In the genomic region with DNA sequence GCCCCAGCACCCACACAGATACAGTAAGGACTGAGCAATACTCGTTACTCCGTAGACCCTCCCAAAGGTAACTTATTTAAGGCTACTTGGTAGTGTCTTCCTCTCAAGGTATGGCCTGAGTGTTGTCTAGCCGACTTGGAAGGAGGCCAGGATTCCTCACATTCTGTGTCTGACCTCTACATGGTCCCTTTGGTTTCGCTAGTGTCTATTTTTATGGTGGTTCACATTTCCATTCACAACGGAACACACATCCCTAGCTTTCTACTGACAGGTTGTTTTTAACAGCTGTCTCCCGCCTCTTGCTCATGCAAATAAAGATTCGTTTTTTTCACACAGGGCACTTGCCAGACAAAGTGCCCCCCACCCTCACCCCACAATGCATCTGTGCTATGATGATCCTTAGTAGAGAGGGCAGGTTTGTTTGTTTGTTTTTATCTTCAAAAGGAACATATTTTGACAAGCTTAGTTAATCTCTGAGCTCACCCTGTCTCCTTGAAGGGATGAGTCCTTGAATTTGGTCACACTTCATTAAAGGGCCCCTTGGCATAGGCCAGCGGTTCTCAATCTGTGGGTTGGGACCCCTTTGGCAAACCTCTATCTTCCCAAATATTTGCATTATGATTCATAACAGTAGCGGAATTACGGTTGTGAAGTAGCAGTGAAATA, we compare ENCODE assay signal across 12 mouse cellular contexts. TPM values are rescaled to one million over a fixed set of nuclear protein-coding genes. Genes with fewer than 3 reads are reported as not detected.
DNase-seq lines count a peak whose midpoint lies in the region; ATAC-seq and TF ChIP-seq lines count a peak whose summit lies in the region.
"Had no signal": no experiment of that assay in that cellular context is flagged by ENCODE, and none has a peak within 500 bp of the region (broad histone marks: within the 10 kb centered on the region; RNA-seq: fewer than 3 reads in every experiment).

No protein-coding gene starts in this region.

- H3K27me3 ChIP-seq in heart, embryonic 11.5 days (ENCODE audit: control insufficient read depth, insufficient read depth, low read length): no peaks in the 10 kb centered on the region
- H3K27me3 ChIP-seq in lung, postnatal 0 days (replicated peaks; ENCODE audit: insufficient read depth, low read length): no peaks in the 10 kb centered on the region
- H3K27me3 ChIP-seq: midbrain, embryonic 12.5 days had no signal

- H3K4me3 ChIP-seq in heart, embryonic 11.5 days (ENCODE audit: low read depth, low read length): no peak overlapping the region
- H3K4me3 ChIP-seq in lung, postnatal 0 days (ENCODE audit: low read depth, low read length): no peak overlapping the region
- H3K4me3 ChIP-seq: midbrain, embryonic 12.5 days had no signal

- H3K4me2 ChIP-seq in heart, embryonic 11.5 days: peak overlapping the region; percentile 29
- no peak overlapping the region for H3K4me2 ChIP-seq in lung, postnatal 0 days (replicated peaks; ENCODE audit: low read depth, low read length)
- H3K4me2 ChIP-seq: midbrain, embryonic 12.5 days had no signal

- no peaks in the 10 kb centered on the region for H3K36me3 ChIP-seq in heart, embryonic 11.5 days (ENCODE audit: control insufficient read depth, insufficient read depth, low read length)
- no peaks in the 10 kb centered on the region for H3K36me3 ChIP-seq in lung, postnatal 0 days (ENCODE audit: insufficient read depth, low read length)
- H3K36me3 ChIP-seq: midbrain, embryonic 12.5 days had no signal

- no peaks in the 10 kb centered on the region for H3K9me3 ChIP-seq in heart, embryonic 11.5 days (replicated peaks; ENCODE audit: control insufficient read depth, low read length)
- no peaks in the 10 kb centered on the region for H3K9me3 ChIP-seq in lung, postnatal 0 days (ENCODE audit: low read length)
- H3K9me3 ChIP-seq: midbrain, embryonic 12.5 days had no signal

- intact Hi-C loops in heart, postnatal 25 days (cut with DNase I): no loop called here
- intact Hi-C loops in left cerebral cortex, postnatal 25 days (cut with DNase I): no loop called here

- 0 out of 2 replicates have a peak, but pooled peaks have one; percentile 19 for TF ChIP-seq EP300 in lung, postnatal 0 days (IDR thresholded peaks at IDR 0.05)

- WGBS in heart, embryonic 11.5 days (ENCODE audit: insufficient replicate concordance): 44% methylated on average over 10 of the region's 10 CpGs
- 16% methylated on average over 10 of the region's 10 CpGs for WGBS in lung, postnatal 0 days

- H3K27ac ChIP-seq in heart, embryonic 11.5 days (ENCODE audit: low read depth, low read length): peak overlapping the region; percentile 54
- peak overlapping the region; percentile 43; the same call in 1 of the 2 replicates for H3K27ac ChIP-seq in lung, postnatal 0 days (ENCODE audit: low read length)
- H3K27ac ChIP-seq: midbrain, embryonic 12.5 days had no signal

- DNase-seq in heart, postnatal 25 days (ENCODE audit: low spot score): no peak
- peak; percentile 76 for DNase-seq in lung, postnatal 0 days (ENCODE audit: low spot score)
- DNase-seq in lung, adult 18-20 months: no peak
- peak; percentile 67 for DNase-seq in kidney, postnatal 10 days
- peak; percentile 77 for DNase-seq in thymus, postnatal 0 days (ENCODE audit: low spot score)
- no peak for DNase-seq in urinary bladder, adult 2 months (ENCODE audit: low spot score)
- no peak for DNase-seq in left cerebral cortex, postnatal 25 days (ENCODE audit: low spot score in 2 of 2)
- DNase-seq: cerebellum, postnatal 10 days; gastrocnemius, postnatal 14 days; left cerebral cortex, postnatal 4 days had no signal

- TF ChIP-seq CTCF in lung, postnatal 0 days (IDR thresholded peaks at IDR 0.05): no peak

- peak; percentile 47; the same call in 1 of the 2 replicates for ATAC-seq in heart, embryonic 11.5 days (replicated peaks; ENCODE audit: insufficient number of reproducible peaks, low FRiP score, low TSS enrichment)
- ATAC-seq in lung, postnatal 0 days: peak; percentile 45

- peaks cover 15% of the 10 kb centered on the region for H3K4me1 ChIP-seq in heart, embryonic 11.5 days (ENCODE audit: control insufficient read depth, insufficient read depth, low read length)
- H3K4me1 ChIP-seq in lung, postnatal 0 days (ENCODE audit: insufficient read depth, low read depth, low read length): peaks cover 19% of the 10 kb centered on the region

- H3K9ac ChIP-seq in heart, embryonic 11.5 days (ENCODE audit: low read depth, low read length): no peak overlapping the region
- H3K9ac ChIP-seq in lung, postnatal 0 days (replicated peaks; ENCODE audit: low read depth): no peak overlapping the region
- H3K9ac ChIP-seq: midbrain, embryonic 12.5 days had no signal

RNA-seq across cellular contexts. Expression of gene Phlda1, which starts 52.7 kb away (rescaled TPM):
- polyA plus RNA-seq in heart, embryonic 11.5 days (2014; fragmentation: Nextera tagmentation; extraction: Ambion mirVana): 20.9 and 22.2 TPM in 2 replicates
- total RNA-seq in heart, postnatal 25 days (2021): 10 to 100 TPM; 16.9 to 18.8 TPM
- 97.0 and 100.0 TPM in 2 replicates for polyA plus RNA-seq in lung, postnatal 0 days (2015; fragmentation: Nextera tagmentation; extraction: Ambion mirVana)
- 61.1 and 64.1 TPM in 2 replicates for polyA plus RNA-seq in thymus, postnatal 0 days (2015; fragmentation: Nextera tagmentation; extraction: Ambion mirVana)
- polyA plus RNA-seq in urinary bladder, adult 2 months (2012; rRNA removed): 64.4 and 71.6 TPM in 2 replicates
- total RNA-seq in left cerebral cortex, postnatal 25 days (2021): 10 to 100 TPM; 35.1 to 35.6 TPM

Comparison
In these comparisons a context has a peak if more than half of its experiments do, and no peak if none do; other contexts are left out.
1. DNase-seq: peak in lung, postnatal 0 days (single experiment), kidney, postnatal 10 days (single experiment) and thymus, postnatal 0 days (single experiment); none in heart, postnatal 25 days (single experiment), lung, adult 18-20 months (0 of 2), urinary bladder, adult 2 months (single experiment) and left cerebral cortex, postnatal 25 days (0 of 2).